Mouse (Mus musculus) forebrain, embryonic 11.5 days (tissue): ENCODE measurements around the gene Tcte1. TPM values are rescaled to one million over a fixed set of nuclear protein-coding genes. Genes with fewer than 3 reads are reported as not detected.

Source experiments
- ATAC-seq: fragments of 200-750 bp; cut with Nextera tagmentation; replicated peaks from 2 replicates; pipeline ENCODE4 v1.8.0; 2017; ENCODE audit warnings: moderate TSS enrichment; ENCODE audit not compliant: low FRiP score
- DNase-seq: peaks from one replicate; pipeline ENCODE4 v3.0.0-alpha.2; 2017; ENCODE audit warnings: low spot score
- H3K27ac ChIP-seq: fragments of 300-500 bp; sonication (generic); 2 replicates; pipeline ENCODE4 v1.5.1; 2014; ENCODE audit warnings: low read depth, low read length
- H3K27me3 ChIP-seq: fragments of 300-500 bp; sonication (generic); 2 replicates; pipeline ENCODE4 v1.6.1; 2014; ENCODE audit warnings: mild to moderate bottlenecking, low read length, mixed read lengths; ENCODE audit not compliant: control insufficient read depth, insufficient read depth
- H3K36me3 ChIP-seq: fragments of 300-500 bp; sonication (generic); 2 replicates; pipeline ENCODE4 v1.6.1; 2014; ENCODE audit warnings: mild to moderate bottlenecking, low read length, moderate library complexity, mixed read lengths; ENCODE audit not compliant: control insufficient read depth, insufficient read depth
- H3K4me1 ChIP-seq: fragments of 300-500 bp; sonication (generic); replicated peaks from 2 replicates; pipeline ENCODE4 v1.6.1; 2014; ENCODE audit warnings: low read length, mixed read lengths; ENCODE audit not compliant: control insufficient read depth, insufficient read depth
- H3K4me2 ChIP-seq: fragments of 300-500 bp; sonication (generic); 2 replicates; pipeline ENCODE4 v1.6.1; 2014; ENCODE audit warnings: low read depth, mild to moderate bottlenecking, low read length, moderate library complexity, mixed read lengths; ENCODE audit not compliant: severe bottlenecking
- H3K4me3 ChIP-seq: fragments of 300-500 bp; sonication (generic); 2 replicates; pipeline ENCODE4 v1.5.1; 2014; ENCODE audit warnings: low read depth, low read length
- H3K9ac ChIP-seq: fragments of 300-500 bp; sonication (generic); 2 replicates; pipeline ENCODE4 v1.6.1; 2014; ENCODE audit warnings: low read length
- H3K9me3 ChIP-seq: fragments of 300-500 bp; sonication (generic); 2 replicates; pipeline ENCODE4 v1.6.1; 2016; ENCODE audit warnings: low read length, mixed read lengths; ENCODE audit not compliant: control insufficient read depth
- WGBS: fragments of 180-500 bp; shearing (Covaris S2); extraction: QIAGEN DNeasy Blood & Tissue Kit; methylation state at CpG from one replicate; pipeline ENCODE4 v1.1.7; 2014; 5-methylcytosine and 5-hydroxymethylcytosine counted together
- polyA plus RNA-seq: library from polyadenylated mRNA; unstranded; fragments of >200 nt; fragmentation: Nextera tagmentation; extraction: Ambion mirVana; gene quantifications from 2 replicates; pipeline ENCODE4 v1.2.1, GENCODE M21; 2014

Gene Tcte1
- polyA plus RNA-seq, 1 experiment from 2014 or later: 0.95 TPM

- WGBS: 6% methylated on average over 8 of the region's 8 CpGs
- Histone ChIP-seq H3K27ac (no peak overlapping the region), H3K4me1 (peaks cover 7% of the 10 kb centered on the region), H3K4me2 (no peak overlapping the region), H3K27me3 (peaks cover 12% of the 10 kb centered on the region), H3K36me3 (no peaks in the 10 kb centered on the region), H3K9me3 (no peaks in the 10 kb centered on the region), H3K9ac (no peak overlapping the region), H3K4me3 (no peak overlapping the region)
- DNase-seq: peak; percentile 86
- peak; percentile 15; the same call in 1 of the 2 replicates for ATAC-seq
Measured at GRCm38 (mm10) chr17:45551816-45552451, 28.7 kb downstream of the Tcte1 start.

GRCm38 (mm10) chr17:45553065-45553464 is 29.8 kb downstream of the Tcte1 start:
- ATAC-seq: no peak
- 95% methylated on average over 3 of the region's 3 CpGs for WGBS
- H3K4me3 ChIP-seq: no peak overlapping the region
- no peak for DNase-seq
- H3K36me3 ChIP-seq: no peaks in the 10 kb centered on the region
- H3K27ac ChIP-seq: no peak overlapping the region
- peaks cover 7% of the 10 kb centered on the region for H3K4me1 ChIP-seq
- H3K9me3 ChIP-seq: no peaks in the 10 kb centered on the region
- H3K9ac ChIP-seq: no peak overlapping the region
- H3K4me2 ChIP-seq: no peak overlapping the region
- peaks cover 4% of the 10 kb centered on the region; the same call in 1 of the 2 replicates for H3K27me3 ChIP-seq

GRCm38 (mm10) chr17:45554420-45554819 is 31.2 kb downstream of the Tcte1 start:
- DNase-seq (no peak), ATAC-seq (no peak)
- no peaks in the 10 kb centered on the region for H3K9me3 ChIP-seq
- WGBS: 19% methylated on average over 1 of the region's 1 CpGs
- no peak overlapping the region for H3K4me3 ChIP-seq
- H3K27ac ChIP-seq: no peak overlapping the region
- H3K4me1 ChIP-seq: peaks cover 7% of the 10 kb centered on the region
- no peak overlapping the region for H3K9ac ChIP-seq
- H3K27me3 ChIP-seq: peaks cover 4% of the 10 kb centered on the region; the same call in 1 of the 2 replicates
- no peak overlapping the region for H3K4me2 ChIP-seq
- H3K36me3 ChIP-seq: no peaks in the 10 kb centered on the region

- ATAC-seq (peak; percentile 80), DNase-seq (peak; percentile 97)
- Histone ChIP-seq H3K4me3 (peak within 1 kb of the TSS; percentile 63), H3K9ac (peak within 1 kb of the TSS; percentile 65), H3K27ac (no peak within 1 kb of the TSS), H3K9me3 (no peaks in the 10 kb centered on the region), H3K4me2 (peak within 1 kb of the TSS; percentile 98), H3K36me3 (no peaks in the 10 kb centered on the region), H3K27me3 (peaks cover 4% of the 10 kb centered on the region; the same call in 1 of the 2 replicates), H3K4me1 (peaks cover 4% of the 10 kb centered on the region)
- under 1% methylated on average over 45 of the region's 45 CpGs for WGBS
Measured at GRCm38 (mm10) chr17:45555452-45556106, 32.3 kb downstream of the Tcte1 start, which contains the start of gene Nfkbie. Gene Nfkbie (plus strand): TSS chr17:45555703.

GRCm38 (mm10) chr17:45556107-45556489 is 32.9 kb downstream of the Tcte1 start:
- DNase-seq (no peak), ATAC-seq (no peak)
- Histone ChIP-seq H3K4me2 (peak overlapping the region; percentile 98), H3K9ac (peak overlapping the region; percentile 65), H3K4me1 (peaks cover 3% of the 10 kb centered on the region), H3K9me3 (no peaks in the 10 kb centered on the region), H3K4me3 (peak overlapping the region; percentile 63), H3K27me3 (peaks cover 4% of the 10 kb centered on the region; the same call in 1 of the 2 replicates), H3K36me3 (no peaks in the 10 kb centered on the region), H3K27ac (no peak overlapping the region)
- WGBS: 2% methylated on average over 14 of the region's 14 CpGs

GRCm38 (mm10) chr17:45556514-45557245 is 33.4 kb downstream of the Tcte1 start:
- Histone ChIP-seq H3K4me3 (no peak overlapping the region), H3K9ac (no peak overlapping the region), H3K4me2 (peak overlapping the region; percentile 98), H3K36me3 (no peaks in the 10 kb centered on the region), H3K4me1 (peaks cover 3% of the 10 kb centered on the region), H3K27ac (no peak overlapping the region), H3K9me3 (no peaks in the 10 kb centered on the region), H3K27me3 (peaks cover 4% of the 10 kb centered on the region; the same call in 1 of the 2 replicates)
- ATAC-seq: no peak
- WGBS: 76% methylated on average over 3 of the region's 3 CpGs
- no peak for DNase-seq

- Histone ChIP-seq H3K9me3 (no peaks in the 10 kb centered on the region), H3K4me2 (no peak overlapping the region), H3K36me3 (no peaks in the 10 kb centered on the region), H3K4me3 (no peak overlapping the region), H3K4me1 (peaks cover 3% of the 10 kb centered on the region), H3K9ac (no peak overlapping the region), H3K27ac (no peak overlapping the region), H3K27me3 (peaks cover 4% of the 10 kb centered on the region; the same call in 1 of the 2 replicates)
- ATAC-seq (no peak), DNase-seq (no peak)
- WGBS: 67% methylated on average over 6 of the region's 7 CpGs
Measured at GRCm38 (mm10) chr17:45557246-45557824, 34.1 kb downstream of the Tcte1 start.
